ENCODE assay signal across 8 mouse cellular contexts in the genomic region with DNA sequence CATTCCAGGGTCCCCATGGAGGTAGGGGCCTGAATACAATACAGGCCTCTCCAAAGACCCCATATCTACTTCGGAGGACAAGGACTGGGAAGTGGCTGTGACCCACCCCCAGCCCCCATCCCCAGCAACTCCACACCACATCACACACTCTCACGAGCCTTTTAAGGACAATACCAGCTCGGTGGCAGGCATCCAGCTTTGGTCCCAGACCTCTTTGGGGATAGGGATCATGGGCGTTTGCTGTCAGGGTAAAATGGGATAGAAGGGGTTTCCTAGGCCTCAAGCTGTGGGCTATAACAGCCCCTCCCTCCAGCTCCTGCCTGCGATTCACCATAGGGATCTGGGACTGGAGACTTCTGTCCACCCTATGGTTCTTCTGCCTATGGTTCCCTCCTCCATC. TPM values are rescaled to one million over a fixed set of nuclear protein-coding genes. Genes with fewer than 3 reads are reported as not detected.
DNase-seq lines count a peak whose midpoint lies in the region; ATAC-seq lines count a peak whose summit lies in the region.
"Had no signal": no experiment of that assay in that cellular context is flagged by ENCODE, and none has a peak within 500 bp of the region (broad histone marks: within the 10 kb centered on the region; RNA-seq: fewer than 3 reads in every experiment).

No protein-coding gene starts in this region.

- no peak overlapping the region for H3K4me2 ChIP-seq in kidney, embryonic 16.5 days (replicated peaks; ENCODE audit: low read depth, low read length)
- peak overlapping the region; percentile 38; the same call in 1 of the 2 replicates for H3K4me2 ChIP-seq in forebrain, embryonic 14.5 days (ENCODE audit: low read length)
- H3K4me2 ChIP-seq in limb, embryonic 15.5 days, result peak overlapping the region; percentile 44; the same call in 1 of the 2 replicates

- peak overlapping the region; percentile 81 for H3K27ac ChIP-seq in kidney, embryonic 16.5 days (ENCODE audit: low read length)
- H3K27ac ChIP-seq in embryonic facial prominence, embryonic 10.5 days (replicated peaks), result peak overlapping the region; percentile 86
- H3K27ac ChIP-seq in forebrain, embryonic 14.5 days (ENCODE audit: low read depth, low read length), result no peak overlapping the region
- peak overlapping the region; percentile 82 for H3K27ac ChIP-seq in limb, embryonic 15.5 days

- ATAC-seq in kidney, embryonic 16.5 days (ENCODE audit: low FRiP score, low TSS enrichment), result no peak
- 0 out of 2 replicates have a peak, but pooled peaks have one; percentile 16 for ATAC-seq in forebrain, embryonic 14.5 days
- no peak for ATAC-seq in limb, embryonic 15.5 days (ENCODE audit: insufficient number of reproducible peaks, low FRiP score, low TSS enrichment, low read depth)

- H3K4me1 ChIP-seq in kidney, embryonic 16.5 days (ENCODE audit: insufficient read depth, low read length), result peaks cover 35% of the 10 kb centered on the region
- peaks cover 37% of the 10 kb centered on the region for H3K4me1 ChIP-seq in embryonic facial prominence, embryonic 10.5 days
- peaks cover 4% of the 10 kb centered on the region; the same call in 1 of the 2 replicates for H3K4me1 ChIP-seq in forebrain, embryonic 14.5 days (ENCODE audit: control insufficient read depth, insufficient read depth, low read length)
- peaks cover 48% of the 10 kb centered on the region for H3K4me1 ChIP-seq in limb, embryonic 15.5 days

- no peaks in the 10 kb centered on the region for H3K27me3 ChIP-seq in kidney, embryonic 16.5 days (ENCODE audit: insufficient read depth, low read length)
- no peaks in the 10 kb centered on the region; the same call in 1 of the 2 replicates for H3K27me3 ChIP-seq in embryonic facial prominence, embryonic 10.5 days (replicated peaks; ENCODE audit: low read depth, poor library complexity, severe bottlenecking)
- no peaks in the 10 kb centered on the region for H3K27me3 ChIP-seq in forebrain, embryonic 14.5 days (replicated peaks; ENCODE audit: control insufficient read depth, insufficient read depth, low read length)
- H3K27me3 ChIP-seq in limb, embryonic 15.5 days, result no peaks in the 10 kb centered on the region

- no peak overlapping the region for H3K9ac ChIP-seq in kidney, embryonic 16.5 days (replicated peaks; ENCODE audit: low read length)
- no peak overlapping the region for H3K9ac ChIP-seq in forebrain, embryonic 14.5 days (ENCODE audit: low read length)
- H3K9ac ChIP-seq in limb, embryonic 15.5 days, result no peak overlapping the region

- H3K36me3 ChIP-seq in kidney, embryonic 16.5 days (ENCODE audit: insufficient read depth, low read length), result no peaks in the 10 kb centered on the region
- H3K36me3 ChIP-seq in embryonic facial prominence, embryonic 10.5 days (replicated peaks), result no peaks in the 10 kb centered on the region
- no peaks in the 10 kb centered on the region for H3K36me3 ChIP-seq in forebrain, embryonic 14.5 days (ENCODE audit: control insufficient read depth, insufficient read depth, low read length)
- H3K36me3 ChIP-seq in limb, embryonic 15.5 days, result no peaks in the 10 kb centered on the region

- 73% methylated on average over 5 of the region's 5 CpGs for WGBS in kidney, embryonic 16.5 days
- WGBS in embryonic facial prominence, embryonic 10.5 days, result 83% methylated on average over 5 of the region's 5 CpGs
- 55% methylated on average over 5 of the region's 5 CpGs for WGBS in forebrain, embryonic 14.5 days
- WGBS in limb, embryonic 15.5 days, result 47% methylated on average over 5 of the region's 5 CpGs

- H3K9me3 ChIP-seq in kidney, embryonic 16.5 days (ENCODE audit: low read length), result no peaks in the 10 kb centered on the region; the same call in 1 of the 2 replicates
- H3K9me3 ChIP-seq in embryonic facial prominence, embryonic 10.5 days, result no peaks in the 10 kb centered on the region; the same call in 1 of the 2 replicates
- no peaks in the 10 kb centered on the region for H3K9me3 ChIP-seq in forebrain, embryonic 14.5 days (replicated peaks; ENCODE audit: control insufficient read depth, low read length)
- no peaks in the 10 kb centered on the region for H3K9me3 ChIP-seq in limb, embryonic 15.5 days

- DNase-seq in kidney, postnatal 36 days, result no peak
- DNase-seq in embryonic facial prominence, embryonic 10.5 days (ENCODE audit: low spot score), result no peak
- no peak for DNase-seq in forebrain, embryonic 14.5 days (ENCODE audit: low spot score)
- no peak for DNase-seq in layer of hippocampus, adult 8-10 months (ENCODE audit: low spot score in 2 of 2)
- DNase-seq in frontal cortex, adult 2 months (ENCODE audit: extremely low spot score in 1 of 2, low spot score in 1 of 2), result no peak

- H3K4me3 ChIP-seq in kidney, embryonic 16.5 days (ENCODE audit: low read length), result no peak overlapping the region
- no peak overlapping the region; the same call in 1 of the 2 replicates for H3K4me3 ChIP-seq in embryonic facial prominence, embryonic 10.5 days
- H3K4me3 ChIP-seq in forebrain, embryonic 14.5 days (ENCODE audit: low read depth, low read length), result no peak overlapping the region
- H3K4me3 ChIP-seq in limb, embryonic 15.5 days, result no peak overlapping the region

RNA-seq across cellular contexts. Expression of a gene that starts 14.4 kb away (rescaled TPM):
- 0.14 and 0.22 TPM in 2 replicates for polyA plus RNA-seq in kidney, embryonic 16.5 days (2015; fragmentation: Nextera tagmentation; extraction: Ambion mirVana)
- polyA plus RNA-seq in embryonic facial prominence, embryonic 10.5 days (2016; fragmentation: Nextera tagmentation; extraction: Ambion mirVana), result 0.83 and 0.86 TPM in 2 replicates
- 2.3 and 2.4 TPM in 2 replicates for polyA plus RNA-seq in forebrain, embryonic 14.5 days (2014; fragmentation: Nextera tagmentation; extraction: Ambion mirVana)
- not detected in 2 replicates for polyA plus RNA-seq in limb, embryonic 15.5 days (2015; fragmentation: Nextera tagmentation; extraction: Ambion mirVana)
- total RNA-seq in layer of hippocampus, adult 8-10 months (2022), result 1 to 10 TPM in 1 of 4 experiments, under 1 TPM in 2, not detected in 1; 0.41 to 1.1 (median 0.43) TPM
- polyA plus RNA-seq in frontal cortex, adult 2 months (2012; rRNA removed), result 1.1 and 1.2 TPM in 2 replicates
- polyA plus RNA-seq: liver, embryonic 16.5 days had no signal

RNA-seq across cellular contexts. Expression of a gene that starts 36.6 kb away (rescaled TPM):
- 6.7 and 7.9 TPM in 2 replicates for polyA plus RNA-seq in kidney, embryonic 16.5 days (2015; fragmentation: Nextera tagmentation; extraction: Ambion mirVana)
- 9.9 and 10.2 TPM in 2 replicates for polyA plus RNA-seq in embryonic facial prominence, embryonic 10.5 days (2016; fragmentation: Nextera tagmentation; extraction: Ambion mirVana)
- 22.6 and 33.6 TPM in 2 replicates for polyA plus RNA-seq in forebrain, embryonic 14.5 days (2014; fragmentation: Nextera tagmentation; extraction: Ambion mirVana)
- polyA plus RNA-seq in limb, embryonic 15.5 days (2015; fragmentation: Nextera tagmentation; extraction: Ambion mirVana), result 6.8 and 7.3 TPM in 2 replicates
- 100 to 1,000 TPM; 114 to 136 (median 127) TPM for total RNA-seq in layer of hippocampus, adult 8-10 months (2022)
- 56.7 and 57.1 TPM in 2 replicates for polyA plus RNA-seq in frontal cortex, adult 2 months (2012; rRNA removed)
